Comparison of ENCODE assay signal across 8 mouse cellular contexts in the genomic region with DNA sequence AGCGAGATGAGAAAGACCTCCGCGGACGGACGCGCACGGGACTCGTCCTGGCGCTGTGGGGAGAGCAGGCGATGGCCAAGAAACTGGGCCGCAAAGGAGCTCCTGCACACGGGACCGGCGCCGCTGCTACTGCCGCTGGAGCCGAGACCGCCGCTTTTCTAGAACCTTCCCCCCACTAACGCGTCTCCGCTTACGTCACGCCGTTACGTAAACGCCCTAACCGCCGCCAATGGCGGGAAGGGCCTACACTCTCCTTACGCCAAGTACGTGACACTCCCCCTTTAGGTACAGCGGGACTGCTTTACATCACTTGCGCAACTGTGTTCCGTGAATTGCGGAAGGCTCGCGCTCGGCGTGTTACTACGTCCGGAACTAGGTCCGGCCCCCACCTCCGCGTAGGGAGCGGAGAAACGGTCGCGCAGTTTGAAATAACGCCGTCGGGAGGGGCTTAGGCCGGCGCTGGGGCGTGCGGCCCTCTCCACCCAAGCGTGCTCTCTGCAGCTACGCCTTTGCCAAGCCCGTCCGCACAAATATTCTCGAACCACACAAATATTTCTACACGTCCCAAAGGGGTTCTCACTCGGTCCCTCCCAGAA. TPM values are rescaled to one million over a fixed set of nuclear protein-coding genes. Genes with fewer than 3 reads are reported as not detected.
DNase-seq lines count a peak whose midpoint lies in the region; ATAC-seq lines count a peak whose summit lies in the region.

TSS of gene Hnrnpa2b1 (minus strand) at position 180 of the 596 bp plus-strand sequence.

- DNase-seq in T-cell, adult 2 months (ENCODE audit: low spot score), result peak; percentile 99
- DNase-seq in cerebellum, postnatal 36 days, result peak; percentile 97 to 100
- DNase-seq in frontal cortex, postnatal 36 days (ENCODE audit: low spot score in 2 of 2), result peak; percentile 100
- DNase-seq in left cerebral cortex, adult 11 months (ENCODE audit: low spot score), result peak; percentile 98
- DNase-seq in lung, postnatal 4 days, result peak; percentile 98 to 99
- peak; percentile 100 for DNase-seq in retina, postnatal 7 days (ENCODE audit: low read depth, low spot score)
- DNase-seq in urinary bladder, adult 2 months (ENCODE audit: low spot score), result peak; percentile 99

- peak; percentile 95 for ATAC-seq in hindbrain, embryonic 15.5 days (ENCODE audit: low FRiP score, low read depth)

- H3K9me3 ChIP-seq in hindbrain, embryonic 15.5 days, result no peaks in the 10 kb centered on the region

- H3K4me1 ChIP-seq in hindbrain, embryonic 15.5 days (replicated peaks), result peaks cover 49% of the 10 kb centered on the region

- no peaks in the 10 kb centered on the region for H3K27me3 ChIP-seq in hindbrain, embryonic 15.5 days

- H3K4me2 ChIP-seq in hindbrain, embryonic 15.5 days, result peak within 1 kb of the TSS; percentile 68

- peak within 1 kb of the TSS; percentile 79 for H3K4me3 ChIP-seq in hindbrain, embryonic 15.5 days

- peak within 1 kb of the TSS; percentile 100 for H3K27ac ChIP-seq in hindbrain, embryonic 15.5 days (replicated peaks)

- H3K9ac ChIP-seq in hindbrain, embryonic 15.5 days, result peak within 1 kb of the TSS; percentile 99

- peaks cover 24% of the 10 kb centered on the region for H3K36me3 ChIP-seq in hindbrain, embryonic 15.5 days

- under 1% methylated on average over 63 of the region's 63 CpGs for WGBS in hindbrain, embryonic 15.5 days

RNA-seq across cellular contexts. Expression of gene Hnrnpa2b1, which starts in this region (rescaled TPM):
- polyA plus RNA-seq in hindbrain, embryonic 15.5 days (2015; fragmentation: Nextera tagmentation; extraction: Ambion mirVana), result 1,277 and 1,313 TPM in 2 replicates
- polyA plus RNA-seq in urinary bladder, adult 2 months (2012; rRNA removed), result 639 and 754 TPM in 2 replicates

Comparison
In these comparisons a context has a peak if more than half of its experiments do, and no peak if none do; other contexts are left out.
1. Peak in every context shown above with its lines: DNase-seq, ATAC-seq, H3K4me3 ChIP-seq and H3K27ac ChIP-seq.